Mouse (Mus musculus) cerebellum, adult 2 months (tissue): ENCODE results near the gene Gcfc2. TPM values are rescaled to one million over a fixed set of nuclear protein-coding genes. Genes with fewer than 3 reads are reported as not detected.

Source experiments
- DNase-seq, 2 experiments: peaks; one replicate each; pipeline ENCODE4 v3.0.0; 2021
- H3K27ac ChIP-seq: fragments of 200-500 bp; 2 replicates; pipeline ENCODE4 v1.5.1; 2012; ENCODE audit warnings: low read length, control low read depth, inconsistent platforms; ENCODE audit not compliant: insufficient read depth
- H3K27me3 ChIP-seq: fragments of 200-500 bp; 2 replicates; pipeline ENCODE4 v1.6.1; 2012; ENCODE audit warnings: inconsistent platforms, mild to moderate bottlenecking, low read length, moderate library complexity; ENCODE audit not compliant: control insufficient read depth, insufficient read depth
- H3K4me1 ChIP-seq: fragments of 200-500 bp; 2 replicates; pipeline ENCODE4 v1.6.1; 2011; ENCODE audit warnings: low read length; ENCODE audit not compliant: control insufficient read depth, insufficient read depth
- H3K4me3 ChIP-seq: fragments of 200-500 bp; replicated peaks from 2 replicates; pipeline ENCODE3; 2011; ENCODE audit warnings: mild to moderate bottlenecking, low read depth, low read length, control low read depth; ENCODE audit not compliant: insufficient read depth
- CTCF ChIP-seq: fragments of 200-500 bp; IDR thresholded peaks from 2 replicates; pipeline ENCODE4 v1.5.1; 2011; ENCODE audit warnings: low read depth, mild to moderate bottlenecking, control low read depth, low read length, moderate library complexity, borderline replicate concordance; ENCODE audit not compliant: insufficient read depth
- POLR2A ChIP-seq: fragments of 200-500 bp; IDR thresholded peaks from 2 replicates; pipeline ENCODE4 v1.6.1; 2011; ENCODE audit warnings: low read length, control low read depth, borderline replicate concordance; ENCODE audit not compliant: insufficient read depth
- WGBS: fragments of 180-500 bp; shearing (Covaris S2); methylation state at CpG from one replicate; pipeline ENCODE4 v1.1.7; 2018; 5-methylcytosine and 5-hydroxymethylcytosine counted together
- polyA plus RNA-seq: library from polyadenylated mRNA; depleted of rRNA; stranded (reverse); fragments of >200 nt; gene quantifications from 2 replicates; pipeline ENCODE4 v1.2.3, GENCODE M21; 2012

Gene Gcfc2
- polyA plus RNA-seq, 1 experiment = 9.5 TPM

- 97% methylated on average over 3 of the region's 3 CpGs for WGBS
- Histone ChIP-seq H3K4me1 (no peaks in the 10 kb centered on the region), H3K27me3 (no peaks in the 10 kb centered on the region), H3K27ac (no peak overlapping the region), H3K4me3 (no peak overlapping the region)
- TF ChIP-seq POLR2A (no peak), CTCF (no peak)
- no peak for DNase-seq
Observed at GRCm38 (mm10) chr6:81933281-81933680, 9.8 kb downstream of the Gcfc2 start.

- no peak overlapping the region for H3K27ac ChIP-seq
- H3K4me3 ChIP-seq = no peak overlapping the region
- TF ChIP-seq CTCF (no peak), POLR2A (no peak)
- H3K27me3 ChIP-seq = no peaks in the 10 kb centered on the region
- WGBS = 92% methylated on average over 5 of the region's 5 CpGs
- H3K4me1 ChIP-seq = no peaks in the 10 kb centered on the region
- DNase-seq = no peak
Observed at GRCm38 (mm10) chr6:81941718-81942117, 18.2 kb downstream of the Gcfc2 start.

GRCm38 (mm10) chr6:81943281-81943680 lies 19.8 kb downstream of the Gcfc2 start:
- Histone ChIP-seq H3K4me1 (no peaks in the 10 kb centered on the region), H3K4me3 (no peak overlapping the region), H3K27ac (no peak overlapping the region), H3K27me3 (no peaks in the 10 kb centered on the region)
- no peak for TF ChIP-seq CTCF
- WGBS = 79% methylated on average over 2 of the region's 2 CpGs
- no peak for DNase-seq

- no peak for DNase-seq
- WGBS = 93% methylated on average over 3 of the region's 3 CpGs
- no peak for TF ChIP-seq CTCF
- no peak for TF ChIP-seq POLR2A
Observed at GRCm38 (mm10) chr6:81944432-81944831, 21.0 kb downstream of the Gcfc2 start.

GRCm38 (mm10) chr6:81946906-81947305 lies 23.4 kb downstream of the Gcfc2 start:
- 94% methylated on average over 6 of the region's 6 CpGs for WGBS
- TF ChIP-seq CTCF (no peak), POLR2A (no peak)
- no peak overlapping the region for H3K4me3 ChIP-seq

More at GRCm38 (mm10) chr6:81944432-81944831, 21.0 kb downstream of the Gcfc2 start:
- Histone ChIP-seq H3K27me3 (no peaks in the 10 kb centered on the region), H3K27ac (no peak overlapping the region), H3K4me3 (no peak overlapping the region), H3K4me1 (no peaks in the 10 kb centered on the region)

GRCm38 (mm10) chr6:81955133-81955532 lies 31.7 kb downstream of the Gcfc2 start:
- Histone ChIP-seq H3K27me3 (no peaks in the 10 kb centered on the region), H3K27ac (no peak overlapping the region), H3K4me1 (no peaks in the 10 kb centered on the region), H3K4me3 (no peak overlapping the region)
- WGBS = 91% methylated on average over 5 of the region's 5 CpGs
- TF ChIP-seq CTCF (no peak), POLR2A (no peak)
- DNase-seq = no peak

More at GRCm38 (mm10) chr6:81946906-81947305, 23.4 kb downstream of the Gcfc2 start:
- Histone ChIP-seq H3K27me3 (no peaks in the 10 kb centered on the region), H3K27ac (no peak overlapping the region), H3K4me1 (no peaks in the 10 kb centered on the region)
- no peak for DNase-seq

GRCm38 (mm10) chr6:81956399-81956798 lies 32.9 kb downstream of the Gcfc2 start:
- H3K27ac ChIP-seq = no peak overlapping the region
- DNase-seq = no peak
- H3K4me1 ChIP-seq = no peaks in the 10 kb centered on the region
- H3K27me3 ChIP-seq = no peaks in the 10 kb centered on the region
- H3K4me3 ChIP-seq = no peak overlapping the region
- TF ChIP-seq POLR2A (no peak), CTCF (no peak)
- WGBS = 96% methylated on average over 4 of the region's 4 CpGs

- H3K27me3 ChIP-seq = no peaks in the 10 kb centered on the region
- H3K27ac ChIP-seq = no peak overlapping the region
- no peak for DNase-seq
- H3K4me1 ChIP-seq = no peaks in the 10 kb centered on the region
- no peak for TF ChIP-seq POLR2A
- no peak for TF ChIP-seq CTCF
- no peak overlapping the region for H3K4me3 ChIP-seq
- WGBS = 70% methylated on average over 11 of the region's 11 CpGs
Observed at GRCm38 (mm10) chr6:81957992-81958391, 34.5 kb downstream of the Gcfc2 start.
